Mouse (Mus musculus) stomach, postnatal 0 days (tissue): Measurements from ENCODE around the gene Mbnl2. TPM values are rescaled to one million over a fixed set of nuclear protein-coding genes. Genes with fewer than 3 reads are reported as not detected.
A peak's percentile ranks its signal among the peaks of the same experiment; 100 is the strongest.

Source experiments
- ATAC-seq: fragments of 200-750 bp; cut with Nextera tagmentation; 2 replicates; pipeline ENCODE4 v1.8.0; 2017; ENCODE audit not compliant: low FRiP score, low TSS enrichment
- DNase-seq: peaks from one replicate; pipeline ENCODE4 v3.0.0-alpha.2; 2016; ENCODE audit warnings: low spot score
- H3K27ac ChIP-seq: fragments of 300-500 bp; sonication (generic); replicated peaks from 2 replicates; pipeline ENCODE4 v1.5.1; 2014; ENCODE audit warnings: mild to moderate bottlenecking, control low read depth
- H3K27me3 ChIP-seq: fragments of 300-500 bp; sonication (generic); 2 replicates; pipeline ENCODE4 v1.6.1; 2014; ENCODE audit warnings: low read length; ENCODE audit not compliant: control insufficient read depth, insufficient read depth
- H3K36me3 ChIP-seq: fragments of 300-500 bp; sonication (generic); 2 replicates; pipeline ENCODE4 v1.6.1; 2014; ENCODE audit warnings: low read length, mixed read lengths; ENCODE audit not compliant: control insufficient read depth, insufficient read depth
- H3K4me1 ChIP-seq: fragments of 300-500 bp; sonication (generic); replicated peaks from 2 replicates; pipeline ENCODE4 v1.6.1; 2014; ENCODE audit warnings: antibody characterized with exemption; ENCODE audit not compliant: control insufficient read depth, insufficient read depth
- H3K4me2 ChIP-seq: fragments of 300-500 bp; sonication (generic); replicated peaks from 2 replicates; pipeline ENCODE4 v1.6.1; 2014; ENCODE audit warnings: low read depth, mild to moderate bottlenecking, control low read depth, moderate library complexity
- H3K4me3 ChIP-seq: fragments of 300-500 bp; sonication (generic); 2 replicates; pipeline ENCODE4 v1.5.1; 2014; ENCODE audit warnings: low read depth, low read length, control low read depth
- H3K9ac ChIP-seq: fragments of 300-500 bp; sonication (generic); 2 replicates; pipeline ENCODE4 v1.6.1; 2014; ENCODE audit warnings: mild to moderate bottlenecking, low read length, control low read depth, mixed read lengths
- H3K9me3 ChIP-seq: fragments of 300-500 bp; sonication (generic); 2 replicates; pipeline ENCODE4 v1.6.1; 2016; ENCODE audit warnings: low read length; ENCODE audit not compliant: control insufficient read depth
- CTCF ChIP-seq: IDR thresholded peaks from 2 replicates; pipeline ENCODE4 v1.5.1; 2016; ENCODE audit warnings: antibody characterized with exemption, low read depth, mild to moderate bottlenecking, moderate library complexity
- EP300 ChIP-seq: optimal IDR thresholded peaks from 2 replicates; pipeline ENCODE3; 2016; ENCODE audit warnings: antibody characterized with exemption
- WGBS: fragments of 180-500 bp; shearing (Covaris S2); extraction: QIAGEN DNeasy Blood & Tissue Kit; methylation state at CpG from one replicate; pipeline ENCODE4 v1.1.7; 2014; 5-methylcytosine and 5-hydroxymethylcytosine counted together
- polyA plus RNA-seq: library from polyadenylated mRNA; unstranded; fragments of >200 nt; fragmentation: Nextera tagmentation; extraction: Ambion mirVana; gene quantifications from 2 replicates; pipeline ENCODE4 v1.2.1, GENCODE M21; 2015

Mbnl2 gene
- polyA plus RNA-seq, 1 experiment from 2014 or later = 104 TPM

- no peaks in the 10 kb centered on the region for H3K27me3 ChIP-seq
- 58% methylated on average over 8 of the region's 8 CpGs for WGBS
- DNase-seq = no peak
- H3K9ac ChIP-seq = no peak overlapping the region
- no peak overlapping the region for H3K4me2 ChIP-seq
- no peak for ATAC-seq
- H3K4me3 ChIP-seq = no peak overlapping the region
- H3K27ac ChIP-seq = no peak overlapping the region
- H3K9me3 ChIP-seq = no peaks in the 10 kb centered on the region
- no peaks in the 10 kb centered on the region for H3K36me3 ChIP-seq
- 0 out of 2 replicates have a peak, but pooled peaks cover 8% of the 10 kb centered on the region for H3K4me1 ChIP-seq
- TF ChIP-seq EP300 (no peak), CTCF (no peak)
These were observed 93.5 kb downstream of the Mbnl2 start for GRCm38 (mm10) chr14:120368914-120369391.

DNA sequence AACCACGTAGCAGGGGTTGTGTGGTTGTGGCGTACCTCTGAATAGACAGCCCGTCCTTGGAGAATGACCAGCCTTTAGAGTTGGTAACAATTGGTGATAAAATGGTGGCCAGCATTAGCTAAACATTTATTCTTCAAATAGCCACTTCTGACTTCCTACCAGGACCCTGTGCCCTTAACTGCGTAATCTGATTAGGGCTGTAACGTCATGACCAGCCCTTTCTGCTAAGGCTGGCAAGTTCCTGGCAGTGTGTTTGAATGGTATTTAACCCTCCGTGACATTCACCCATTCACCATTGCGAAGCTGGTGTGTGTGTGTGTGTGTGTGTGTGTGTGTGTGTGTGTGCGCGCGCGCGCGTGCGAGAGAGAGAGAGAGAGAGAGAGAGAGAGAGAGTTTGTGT is 94.6 kb downstream of the Mbnl2 start:
- WGBS = 85% methylated on average over 14 of the region's 14 CpGs
- Histone ChIP-seq H3K36me3 (no peaks in the 10 kb centered on the region), H3K9me3 (no peaks in the 10 kb centered on the region), H3K27ac (no peak overlapping the region), H3K9ac (no peak overlapping the region), H3K4me1 (0 out of 2 replicates have a peak, but pooled peaks cover 8% of the 10 kb centered on the region), H3K27me3 (no peaks in the 10 kb centered on the region), H3K4me3 (no peak overlapping the region), H3K4me2 (no peak overlapping the region)
- DNase-seq (no peak), ATAC-seq (no peak)
- no peak for TF ChIP-seq CTCF
- TF ChIP-seq EP300 = no peak

DNA sequence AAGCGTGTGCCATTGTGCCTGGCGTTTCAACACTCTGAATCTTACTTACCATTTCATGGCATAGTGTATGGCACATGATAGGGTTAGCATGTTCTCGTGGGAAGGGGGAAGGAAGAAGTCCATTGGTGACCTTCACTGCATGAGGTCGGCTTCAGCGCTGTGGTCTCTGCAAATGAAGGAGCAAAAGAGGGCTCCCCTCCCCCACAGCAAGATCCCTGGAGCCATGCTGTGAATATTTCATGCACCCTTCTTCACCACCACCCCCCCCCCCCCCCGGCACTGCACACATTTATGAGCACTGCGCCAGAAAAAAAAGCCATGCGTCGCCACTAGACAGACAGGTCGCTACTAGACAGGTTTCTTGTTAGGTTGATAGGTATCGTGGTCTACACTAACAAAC is 95.2 kb downstream of the Mbnl2 start:
- no peak for TF ChIP-seq CTCF
- no peak for TF ChIP-seq EP300
- no peaks in the 10 kb centered on the region for H3K36me3 ChIP-seq
- no peak overlapping the region for H3K27ac ChIP-seq
- no peak overlapping the region for H3K9ac ChIP-seq
- 70% methylated on average over 11 of the region's 11 CpGs for WGBS
- H3K4me1 ChIP-seq = 0 out of 2 replicates have a peak, but pooled peaks cover 8% of the 10 kb centered on the region
- H3K4me2 ChIP-seq = no peak overlapping the region
- no peak for ATAC-seq
- H3K27me3 ChIP-seq = no peaks in the 10 kb centered on the region
- peak; percentile 12 for DNase-seq
- no peaks in the 10 kb centered on the region for H3K9me3 ChIP-seq
- H3K4me3 ChIP-seq = no peak overlapping the region

GRCm38 (mm10) chr14:120371174-120371573 is 95.7 kb downstream of the Mbnl2 start:
- H3K27ac ChIP-seq = no peak overlapping the region
- no peaks in the 10 kb centered on the region for H3K36me3 ChIP-seq
- H3K4me1 ChIP-seq = 0 out of 2 replicates have a peak, but pooled peaks cover 8% of the 10 kb centered on the region
- TF ChIP-seq EP300 = no peak
- TF ChIP-seq CTCF = no peak
- ATAC-seq (no peak), DNase-seq (peak; percentile 12)
- H3K27me3 ChIP-seq = no peaks in the 10 kb centered on the region
- H3K4me2 ChIP-seq = no peak overlapping the region
- H3K9ac ChIP-seq = no peak overlapping the region
- no peaks in the 10 kb centered on the region for H3K9me3 ChIP-seq
- 57% methylated on average over 5 of the region's 5 CpGs for WGBS
- H3K4me3 ChIP-seq = no peak overlapping the region

DNA sequence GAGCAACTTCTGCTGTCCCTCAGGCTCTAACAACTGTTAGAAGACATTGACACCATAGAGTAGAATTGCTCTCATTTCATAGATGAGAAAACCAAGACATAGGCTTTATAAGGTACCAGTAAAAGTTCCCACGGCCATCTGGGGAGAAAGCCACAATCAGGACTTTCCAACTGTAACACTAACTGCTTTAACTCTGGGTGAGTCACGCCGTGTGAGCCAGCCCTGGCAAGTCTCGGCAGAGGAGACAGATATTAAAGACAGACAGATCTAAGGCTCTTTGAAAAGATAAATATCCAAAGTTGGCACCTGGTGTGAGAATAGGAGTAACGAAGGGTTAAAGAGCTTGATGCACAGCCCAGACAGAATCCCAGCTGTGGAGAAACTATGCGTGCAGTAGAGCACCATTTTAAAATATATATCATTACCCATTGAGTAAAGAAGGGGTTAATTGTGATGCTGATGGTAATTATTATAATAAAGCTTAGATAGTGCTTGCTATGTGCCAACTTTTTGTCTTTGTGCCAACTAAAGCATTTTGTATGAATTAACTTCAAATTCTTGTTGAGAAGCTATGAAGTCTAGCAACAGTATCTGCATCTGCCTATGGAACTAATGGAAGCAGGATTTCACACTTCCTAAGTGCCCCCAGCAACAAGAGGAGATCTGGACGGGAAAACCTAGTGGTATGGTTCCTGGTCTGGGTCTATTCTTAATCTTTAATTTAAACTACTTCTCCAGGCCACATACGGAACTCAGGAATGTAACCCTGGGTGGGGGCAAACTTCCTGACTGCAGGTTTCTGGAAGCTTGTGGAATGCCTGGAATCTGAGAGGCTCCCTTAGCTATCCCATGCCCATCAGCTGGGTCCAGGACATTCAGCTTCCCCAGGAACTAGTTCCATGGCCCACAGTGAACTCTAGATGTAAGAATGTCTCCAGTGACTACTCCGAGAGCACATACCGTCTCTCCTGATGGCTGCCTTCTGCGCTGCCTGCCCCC is 97.9 kb downstream of the Mbnl2 start:
- 41% methylated on average over 11 of the region's 11 CpGs for WGBS
- Histone ChIP-seq H3K4me1 (0 out of 2 replicates have a peak, but pooled peaks cover 8% of the 10 kb centered on the region), H3K9me3 (no peaks in the 10 kb centered on the region), H3K36me3 (no peaks in the 10 kb centered on the region), H3K9ac (no peak overlapping the region), H3K4me2 (no peak overlapping the region), H3K4me3 (no peak overlapping the region), H3K27ac (no peak overlapping the region), H3K27me3 (no peaks in the 10 kb centered on the region)
- no peak for TF ChIP-seq EP300
- no peak for TF ChIP-seq CTCF
- DNase-seq (peak; percentile 8), ATAC-seq (no peak)

- ATAC-seq = no peak
- no peaks in the 10 kb centered on the region for H3K27me3 ChIP-seq
- 0 out of 2 replicates have a peak, but pooled peaks cover 6% of the 10 kb centered on the region for H3K4me1 ChIP-seq
- no peaks in the 10 kb centered on the region for H3K9me3 ChIP-seq
- H3K27ac ChIP-seq = no peak overlapping the region
- H3K9ac ChIP-seq = no peak overlapping the region
- H3K4me2 ChIP-seq = no peak overlapping the region
- TF ChIP-seq CTCF = no peak
- no peak overlapping the region for H3K4me3 ChIP-seq
- WGBS = 94% methylated on average over 14 of the region's 14 CpGs
- no peaks in the 10 kb centered on the region for H3K36me3 ChIP-seq
- peak; percentile 8 for DNase-seq
These were observed 99.3 kb downstream of the Mbnl2 start for GRCm38 (mm10) chr14:120374786-120375185.
